Mouse (Mus musculus) embryonic fibroblast, embryonic 13.5 days (primary cell): ENCODE measurements around the gene Rnf2.

Experiments
- CTCF ChIP-seq: IDR thresholded peaks from 2 replicates; pipeline ENCODE4 v1.5.1; 2011; ENCODE audit warnings: mild to moderate bottlenecking, control low read depth, low read length, moderate library complexity, borderline replicate concordance; ENCODE audit not compliant: insufficient read depth
- POLR2A ChIP-seq: IDR thresholded peaks from 2 replicates; pipeline ENCODE4 v1.6.1; 2011; ENCODE audit warnings: low read depth, mild to moderate bottlenecking, control low read depth, low read length, moderate library complexity

DNA sequence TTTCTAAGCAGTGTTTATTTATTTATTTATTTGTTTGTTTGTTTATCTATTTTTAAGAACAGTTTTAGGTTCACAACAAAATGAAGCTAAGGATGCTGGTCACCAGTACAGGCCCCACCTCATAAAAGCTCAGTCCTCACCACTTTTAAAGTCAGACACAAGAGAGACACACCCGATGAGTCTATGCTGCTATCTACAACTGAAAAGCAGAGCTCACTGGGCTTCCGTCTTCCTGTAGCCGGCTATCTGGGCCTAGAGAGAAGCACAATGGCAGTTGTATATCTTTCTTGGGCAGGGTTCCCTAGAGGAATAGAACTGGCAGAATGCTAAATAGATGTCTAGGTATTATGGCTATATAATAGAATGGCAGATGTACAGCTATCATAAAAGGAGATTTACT lies 43.8 kb upstream of the Rnf2 start:
- TF ChIP-seq CTCF (no peak), POLR2A (no peak)
